Mouse (Mus musculus): ENCODE results near the gene Tead4. TPM values are rescaled to one million over a fixed set of nuclear protein-coding genes. Genes with fewer than 3 reads are reported as not detected.

The Tead4 gene
- polyA plus RNA-seq, 1 experiment, result not detected

DNA sequence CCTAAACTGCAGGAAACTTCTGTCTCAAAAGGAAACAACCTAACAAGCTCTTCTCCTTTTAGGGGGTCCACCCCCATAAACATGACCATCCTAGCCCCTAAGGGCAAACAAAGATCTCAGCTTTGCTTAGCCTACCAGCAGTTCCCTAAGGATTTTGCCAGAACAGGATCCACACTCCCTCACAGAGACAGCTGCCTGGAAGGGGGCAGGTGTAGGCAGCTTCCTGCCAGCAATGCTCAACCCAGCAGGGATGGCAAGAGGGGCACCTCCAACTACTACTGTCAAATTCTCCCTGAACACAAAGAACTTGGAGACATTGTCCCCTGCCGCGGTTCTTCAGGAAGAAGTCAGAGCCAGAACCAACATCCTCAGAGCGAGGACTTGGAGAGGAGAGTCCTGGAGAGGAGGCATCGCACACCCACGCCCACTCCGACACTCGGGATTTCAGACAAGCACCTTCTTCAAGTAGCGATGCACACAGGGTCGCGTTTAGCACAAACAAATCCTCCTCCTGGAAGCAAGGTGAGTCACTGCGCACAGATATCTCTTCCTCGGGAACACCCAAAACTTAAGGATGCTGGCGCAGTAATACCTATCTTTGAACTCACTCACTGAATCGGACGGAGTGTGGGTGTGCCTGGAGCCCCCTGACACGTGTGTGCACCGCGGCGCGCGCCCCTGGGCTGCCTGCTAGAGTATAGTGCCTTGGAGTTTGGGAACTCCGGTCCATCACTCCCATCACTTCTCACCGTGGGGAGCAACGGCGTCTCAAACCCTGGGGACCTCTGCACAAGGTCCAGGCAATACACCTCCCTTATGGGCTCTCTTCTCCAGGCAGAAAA, 1.1 kb downstream of the Tead4 start:
- TF ChIP-seq GATA1 (IDR thresholded peaks at IDR 0.05; ENCODE audit: low read length), result no peak

- no peak for TF ChIP-seq GATA1 (IDR thresholded peaks at IDR 0.05; ENCODE audit: low read length)
Measured at GRCm38 (mm10) chr6:128298246-128298645, 2.4 kb downstream of the Tead4 start.

GRCm38 (mm10) chr6:128296750-128297393, 3.8 kb downstream of the Tead4 start:
- no peak for TF ChIP-seq GATA1 (IDR thresholded peaks at IDR 0.05; ENCODE audit: low read length)

DNA sequence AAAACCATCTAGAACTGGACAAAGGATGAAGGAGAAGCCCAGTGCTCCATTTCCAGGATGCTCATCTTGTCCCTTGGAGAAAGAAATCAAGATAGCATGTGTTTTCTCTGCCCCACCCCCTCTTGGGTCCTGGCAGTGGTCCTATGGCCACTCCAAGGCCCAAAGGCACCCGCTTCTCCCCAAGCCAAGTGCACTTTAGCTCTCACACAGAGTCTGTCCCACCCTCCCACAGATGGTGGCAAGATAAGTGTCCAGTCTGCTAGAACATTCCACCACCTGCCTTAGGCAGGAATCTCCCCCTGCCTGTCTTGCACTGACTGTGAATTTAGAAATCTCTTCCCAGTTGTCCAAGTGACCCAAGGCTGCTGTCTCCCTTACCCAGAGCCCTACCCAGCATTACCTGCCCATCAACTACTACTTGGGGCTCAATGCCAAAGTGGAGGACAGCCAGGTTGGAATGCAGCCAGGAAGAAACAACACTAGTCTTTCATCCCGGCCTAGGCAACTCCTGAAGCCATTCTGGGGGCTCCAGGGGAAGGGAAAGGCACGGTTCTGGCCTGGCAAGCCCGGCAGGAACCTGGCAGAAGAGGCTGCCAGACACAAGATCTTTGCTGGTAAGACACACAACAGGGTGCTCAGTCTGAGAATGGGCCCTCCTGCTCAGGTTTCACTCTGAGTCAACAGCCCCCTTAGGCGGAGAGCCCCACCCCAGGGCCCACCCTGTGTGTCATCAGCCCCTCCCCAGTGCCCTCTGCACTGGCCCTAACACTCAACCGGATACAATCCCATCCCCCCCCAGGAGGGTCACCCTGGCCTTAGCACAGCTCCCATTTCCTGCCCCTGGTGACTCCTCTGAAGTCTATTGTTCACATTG, 4.5 kb downstream of the Tead4 start:
- no peak for TF ChIP-seq GATA1 (IDR thresholded peaks at IDR 0.05; ENCODE audit: low read length)

DNA sequence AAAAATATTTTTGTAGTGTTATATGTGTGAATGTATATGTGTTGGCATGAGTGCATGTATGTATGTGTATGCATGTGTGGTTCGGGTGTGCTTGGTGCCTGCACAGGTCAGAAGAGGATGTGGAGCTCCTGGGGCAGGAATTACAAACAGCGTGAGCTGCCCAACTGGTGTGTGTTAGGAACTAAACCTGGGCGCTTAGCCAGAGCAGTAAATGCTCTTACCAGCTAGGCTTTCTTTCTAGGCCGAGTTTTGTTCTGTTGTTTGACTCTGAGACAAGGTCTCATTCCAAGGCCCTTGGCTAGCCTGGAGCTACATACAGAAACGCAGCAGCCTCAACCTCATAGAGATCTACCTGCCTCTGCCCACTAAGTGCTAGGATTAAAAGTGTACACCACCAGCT, 9.3 kb downstream of the Tead4 start:
- no peak for TF ChIP-seq GATA1 (IDR thresholded peaks at IDR 0.05; ENCODE audit: low read length)

DNA sequence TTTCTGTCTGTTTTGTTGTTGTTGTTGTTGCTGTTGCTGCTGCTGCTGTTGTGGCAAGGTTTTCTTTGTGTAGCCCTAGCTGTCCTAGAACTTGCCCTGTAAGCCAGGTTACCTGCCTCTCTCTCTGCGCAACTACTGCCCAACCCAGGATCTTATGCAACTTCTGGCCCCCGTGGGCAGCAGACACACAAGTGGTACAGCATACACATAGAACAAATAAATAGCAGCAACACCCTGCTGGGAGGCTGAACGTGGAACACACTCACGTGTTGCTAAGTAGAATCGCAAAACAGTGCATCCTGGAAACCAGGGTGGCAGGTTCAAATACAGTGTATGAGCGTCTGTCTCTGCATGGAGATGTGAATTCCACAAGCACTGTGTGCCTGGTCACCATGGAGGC, 11.9 kb downstream of the Tead4 start:
- TF ChIP-seq GATA1 (IDR thresholded peaks at IDR 0.05; ENCODE audit: low read length), result no peak

- TF ChIP-seq GATA1 (IDR thresholded peaks at IDR 0.05; ENCODE audit: low read length), result no peak
Measured at GRCm38 (mm10) chr6:128285792-128286430, 14.7 kb downstream of the Tead4 start.

- TF ChIP-seq GATA1 (IDR thresholded peaks at IDR 0.05; ENCODE audit: low read length), result no peak
Measured at GRCm38 (mm10) chr6:128282126-128282525, 18.5 kb downstream of the Tead4 start.

DNA sequence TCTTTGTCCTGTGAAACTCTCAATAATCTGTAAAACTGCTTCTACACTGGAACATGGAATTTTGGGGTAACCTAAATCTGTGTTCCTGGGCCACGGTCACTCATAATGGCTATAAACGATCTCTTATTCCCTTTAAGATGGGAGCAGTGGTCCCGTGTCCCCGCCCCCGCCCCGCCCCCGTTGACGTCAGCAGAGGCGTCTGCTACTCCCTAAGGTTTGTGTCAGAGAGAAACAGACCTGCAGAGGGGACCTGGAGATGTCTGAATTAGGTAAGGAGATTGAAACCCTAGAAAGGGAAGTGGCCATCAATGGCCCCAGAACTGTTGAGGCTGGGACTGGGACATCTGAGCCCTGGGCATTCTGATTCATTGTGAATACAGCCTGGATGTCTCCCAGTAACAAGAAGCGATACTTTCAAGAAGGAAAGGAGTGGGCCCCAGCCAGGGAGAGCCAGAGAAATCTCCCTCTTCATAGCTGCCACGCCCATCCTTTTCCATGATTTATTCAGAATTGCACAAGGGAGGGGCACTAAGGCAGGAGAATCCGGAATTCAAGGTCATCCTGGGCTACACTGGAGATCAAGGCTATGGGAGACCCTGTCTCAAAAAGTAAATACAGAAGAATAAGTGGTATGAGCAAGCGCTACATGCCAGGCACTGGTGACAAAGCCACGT, 20.0 kb downstream of the Tead4 start:
- no peak for TF ChIP-seq GATA1 (IDR thresholded peaks at IDR 0.05; ENCODE audit: low read length)

GRCm38 (mm10) chr6:128279608-128280007, 21.0 kb downstream of the Tead4 start:
- TF ChIP-seq GATA1 (IDR thresholded peaks at IDR 0.05; ENCODE audit: low read length), result no peak

- TF ChIP-seq GATA1 (IDR thresholded peaks at IDR 0.05; ENCODE audit: low read length), result no peak
Measured at GRCm38 (mm10) chr6:128279099-128279498, 21.5 kb downstream of the Tead4 start.

GRCm38 (mm10) chr6:128277132-128278085, 23.2 kb downstream of the Tead4 start:
- TF ChIP-seq GATA1 (IDR thresholded peaks at IDR 0.05; ENCODE audit: low read length), result no peak

GRCm38 (mm10) chr6:128276349-128276748, 24.3 kb downstream of the Tead4 start:
- no peak for TF ChIP-seq GATA1 (IDR thresholded peaks at IDR 0.05; ENCODE audit: low read length)
